Mouse (Mus musculus) cerebellum, postnatal 10 days (tissue): ENCODE measurements at regions not wholly inside any gene's neighbourhood (a gene's known extent, or its start where the extent isn't known, plus 50 kb on each side); places are given as distances from the start of the nearest gene placed in this dataset.

Source experiments
- DNase-seq, 2 experiments: peaks; one replicate each; pipeline ENCODE4 v3.0.0; 2021; ENCODE audit warnings: mixed read lengths in 2 of 2

DNA sequence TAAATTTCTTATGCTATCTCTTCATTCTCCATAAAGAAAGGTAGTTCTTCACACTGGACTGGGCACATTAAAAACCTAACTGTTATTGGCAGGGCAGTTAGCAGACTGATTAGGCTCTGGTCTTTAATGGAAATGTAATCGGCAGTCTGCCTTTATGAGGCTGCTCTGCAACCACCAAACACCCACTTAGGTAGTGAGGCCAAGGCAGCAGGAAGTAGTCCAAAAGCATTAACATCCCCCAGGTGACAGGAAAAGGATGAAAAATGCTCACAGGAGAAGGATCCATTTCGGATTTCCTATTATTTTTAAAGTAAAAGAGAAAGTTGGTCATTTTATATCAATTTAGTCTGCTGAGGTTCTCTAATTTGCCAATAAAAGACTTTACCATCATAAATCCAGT lies 528.9 kb upstream of the Dppa4 start:
- peak; percentile 58 to 59 for DNase-seq

DNA sequence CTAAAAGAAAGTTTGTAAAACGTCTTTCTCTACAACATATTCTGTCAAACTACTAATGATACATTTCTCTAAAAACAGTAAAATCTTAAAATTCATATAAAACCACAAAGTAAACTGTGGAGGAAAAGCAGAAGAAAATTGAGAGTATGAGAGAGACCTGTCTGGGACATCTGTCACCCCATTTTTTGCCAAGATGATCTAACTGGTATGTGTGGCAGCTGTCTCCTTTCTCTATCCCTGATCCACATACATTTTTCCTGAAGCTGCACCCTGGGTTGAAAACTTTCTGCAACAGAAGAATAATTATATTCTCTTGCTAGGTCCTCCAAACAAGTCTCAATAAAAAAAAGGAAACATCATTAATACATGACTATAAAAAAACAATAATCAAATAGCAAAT lies 525.2 kb upstream of the Dppa4 start:
- DNase-seq: peak; percentile 81 to 86

DNA sequence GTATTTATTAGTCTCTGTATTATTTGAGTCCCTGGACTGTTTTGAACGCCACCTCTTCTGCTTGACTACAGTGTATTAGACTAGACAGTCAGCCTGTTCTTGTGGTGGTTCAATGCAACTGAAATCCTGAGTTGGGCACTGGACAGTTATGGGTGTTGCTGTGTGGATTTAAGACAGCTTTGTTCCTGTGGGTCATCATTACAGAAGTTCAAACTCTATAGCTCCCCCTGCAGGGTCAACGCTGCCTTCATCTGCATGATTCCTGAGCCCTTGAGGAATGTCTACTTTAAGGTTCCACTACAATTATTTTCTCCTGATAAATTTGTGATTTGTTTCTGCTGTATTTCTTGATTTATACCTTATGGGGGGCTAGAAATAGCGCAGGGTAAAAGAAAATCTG lies 517.8 kb upstream of the Dppa4 start:
- DNase-seq: peak; percentile 65 to 78

DNA sequence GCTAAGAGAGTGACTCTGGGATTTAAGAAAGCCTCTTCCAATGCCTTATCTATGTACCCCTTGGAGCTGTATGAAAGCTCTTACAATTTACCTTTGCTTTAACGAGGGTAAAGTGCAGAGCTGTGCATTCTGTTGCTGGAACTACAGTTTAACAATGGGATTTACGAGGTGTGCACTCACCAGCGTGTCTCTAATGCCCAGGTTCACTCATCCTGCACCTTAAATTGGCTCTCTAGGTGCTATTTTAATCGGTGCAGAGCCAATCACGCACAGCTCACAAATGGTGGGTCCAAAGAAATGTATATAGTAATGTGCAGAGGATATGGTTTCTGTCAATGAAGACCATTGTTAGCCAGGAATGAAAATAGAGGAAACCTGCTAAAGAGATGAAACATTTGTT lies 495.0 kb upstream of the Dppa4 start:
- no peak for DNase-seq

DNA sequence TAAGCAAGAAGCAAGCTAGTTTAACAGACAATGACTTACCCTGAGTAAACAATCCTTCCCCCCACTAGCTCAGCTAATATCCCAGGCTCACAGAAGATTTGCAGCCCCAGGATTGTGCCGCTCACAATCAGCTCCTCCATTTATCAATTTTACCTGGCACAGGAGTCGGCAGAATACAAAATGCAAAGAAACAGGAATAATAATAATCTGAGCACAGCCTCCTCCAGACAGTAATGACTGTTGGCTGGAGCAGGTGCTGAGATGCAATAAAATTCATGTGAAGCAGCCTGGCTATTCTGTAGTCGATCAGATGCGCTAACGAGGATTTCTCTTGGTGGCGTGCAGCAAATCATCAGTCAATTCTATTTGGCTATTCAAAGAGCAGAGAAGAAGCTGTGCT lies 492.9 kb upstream of the Dppa4 start:
- no peak for DNase-seq

DNA sequence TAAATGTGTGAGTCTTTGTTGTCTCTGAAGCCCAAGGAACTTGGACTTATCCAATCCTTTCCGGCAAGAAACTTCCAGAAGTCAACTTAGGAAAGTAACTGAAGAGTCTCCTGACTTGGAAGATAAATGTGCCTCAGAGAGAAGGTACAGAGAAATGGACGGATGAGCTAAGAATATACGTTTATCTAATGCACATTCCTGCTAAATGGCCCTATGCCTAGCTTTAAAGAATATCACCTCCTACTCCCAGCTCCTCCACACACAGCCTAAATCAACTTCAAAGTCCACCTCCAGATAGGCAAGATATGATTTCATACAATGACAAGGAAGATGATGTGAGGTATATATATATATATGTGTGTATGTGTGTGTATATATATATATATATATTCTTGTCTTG lies 492.1 kb upstream of the Dppa4 start:
- no peak for DNase-seq

DNA sequence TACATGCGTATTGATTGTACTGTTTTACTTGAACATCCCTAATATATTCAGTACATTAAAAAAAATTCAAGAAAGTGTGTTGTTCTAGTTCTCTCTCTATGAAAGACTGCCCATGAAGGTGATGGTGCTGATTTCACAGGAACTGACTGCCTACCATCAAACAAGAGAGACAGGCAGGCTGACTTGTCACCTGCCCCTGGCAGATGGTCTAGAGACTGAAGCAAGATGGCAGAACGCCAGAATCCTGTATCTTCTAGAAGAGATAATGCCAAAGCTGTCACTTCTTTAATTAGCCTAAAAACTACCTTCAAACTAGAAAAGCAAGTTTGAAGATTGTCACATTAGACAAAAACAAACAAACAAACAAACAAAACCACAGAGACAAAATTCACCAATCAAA lies 484.7 kb upstream of the Dppa4 start:
- DNase-seq: peak; percentile 90 to 92

DNA sequence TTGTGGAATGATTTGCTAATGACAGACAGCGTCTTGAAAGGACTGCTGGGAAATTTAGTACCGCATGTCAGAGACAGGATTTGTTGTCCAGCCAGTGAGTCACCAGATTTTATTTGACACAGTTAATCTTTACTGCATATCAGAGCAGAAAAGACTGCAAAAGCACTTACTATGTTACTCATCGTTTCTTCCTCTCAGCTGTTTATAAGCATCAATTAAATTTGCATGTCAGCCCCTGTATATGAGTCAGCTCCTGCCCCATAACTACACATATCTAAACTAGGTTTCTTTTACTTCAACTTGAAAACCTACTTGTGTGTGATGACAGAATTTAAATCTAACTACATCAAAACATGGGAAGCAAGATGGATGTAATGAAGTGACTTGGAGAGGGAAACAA lies 440.4 kb upstream of the Dppa4 start:
- no peak for DNase-seq

DNA sequence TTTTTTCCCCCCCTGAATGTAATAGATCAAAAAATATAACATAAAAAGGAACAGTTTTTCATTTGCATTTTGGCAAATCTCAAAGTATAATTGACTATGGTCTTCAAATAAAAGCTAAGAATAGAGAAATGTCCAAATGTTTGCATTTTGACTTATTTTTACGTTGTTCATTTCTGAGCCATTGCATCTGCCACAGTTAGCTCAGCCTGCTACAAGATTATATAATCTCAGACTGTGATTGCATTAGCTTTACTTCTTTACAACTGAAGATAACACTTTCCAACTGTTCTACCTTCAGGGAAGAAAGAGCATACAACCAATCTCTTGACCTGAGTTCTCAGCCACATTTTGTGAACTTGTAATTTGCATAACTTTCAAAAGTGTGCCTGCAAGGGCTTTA lies 431.9 kb upstream of the Dppa4 start:
- DNase-seq: no peak

DNA sequence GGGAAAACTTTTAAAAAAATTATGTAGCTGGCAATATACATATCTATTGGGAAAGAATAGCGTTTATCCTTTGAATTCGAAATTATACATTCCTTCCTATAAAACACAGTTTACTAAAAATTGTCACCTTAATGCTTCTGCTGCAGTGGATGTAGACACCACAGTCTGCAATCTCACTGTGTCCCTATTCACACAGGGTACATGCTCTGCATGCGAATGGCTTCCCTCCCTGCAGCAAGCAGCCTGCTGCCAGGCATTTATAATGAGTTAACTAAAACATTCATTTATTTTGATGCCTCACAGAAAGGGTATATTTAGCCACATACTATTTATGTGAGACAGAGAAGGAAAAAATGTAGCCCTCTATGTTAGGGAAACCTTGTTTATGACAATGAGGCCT lies 423.7 kb upstream of the Dppa4 start:
- no peak for DNase-seq

DNA sequence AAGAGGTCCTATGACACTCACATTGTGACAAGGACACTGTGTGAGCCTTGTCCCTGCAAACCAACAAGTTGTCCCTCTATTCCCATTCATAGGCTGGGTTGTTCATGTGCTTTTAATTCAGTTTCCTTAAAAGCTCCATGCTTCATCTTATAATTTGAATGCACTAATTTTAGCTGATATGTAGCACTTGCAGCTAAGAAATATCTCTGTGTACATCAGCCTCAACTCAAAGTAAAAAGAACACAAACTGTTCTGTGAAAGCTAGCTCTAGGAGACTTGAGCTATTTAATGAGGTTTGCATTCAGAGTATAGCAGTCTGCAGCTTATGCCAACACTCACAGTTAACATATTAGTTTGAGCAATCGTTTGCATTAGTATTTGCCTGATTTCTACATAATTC lies 408.3 kb upstream of the Dppa4 start:
- DNase-seq: no peak

DNA sequence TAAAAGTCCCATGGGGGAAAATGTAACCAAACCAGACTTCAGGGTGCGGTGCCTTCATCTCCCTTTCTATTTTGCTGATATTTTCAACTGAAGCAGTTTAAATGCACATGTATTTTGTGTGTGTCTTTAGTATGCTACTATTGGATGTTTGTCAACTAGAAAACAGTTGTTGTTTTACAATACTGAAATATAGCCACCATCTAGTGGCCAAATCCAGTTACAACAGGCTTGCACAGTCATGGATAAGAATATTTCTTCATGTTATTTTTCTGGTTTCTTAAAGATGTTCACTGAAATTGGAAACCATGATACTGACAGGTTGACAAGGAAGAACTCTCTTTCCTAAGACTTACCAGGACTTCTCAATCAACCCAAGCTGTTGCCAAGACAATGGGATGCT lies 400.1 kb upstream of the Dppa4 start:
- peak; percentile 61 to 71 for DNase-seq

DNA sequence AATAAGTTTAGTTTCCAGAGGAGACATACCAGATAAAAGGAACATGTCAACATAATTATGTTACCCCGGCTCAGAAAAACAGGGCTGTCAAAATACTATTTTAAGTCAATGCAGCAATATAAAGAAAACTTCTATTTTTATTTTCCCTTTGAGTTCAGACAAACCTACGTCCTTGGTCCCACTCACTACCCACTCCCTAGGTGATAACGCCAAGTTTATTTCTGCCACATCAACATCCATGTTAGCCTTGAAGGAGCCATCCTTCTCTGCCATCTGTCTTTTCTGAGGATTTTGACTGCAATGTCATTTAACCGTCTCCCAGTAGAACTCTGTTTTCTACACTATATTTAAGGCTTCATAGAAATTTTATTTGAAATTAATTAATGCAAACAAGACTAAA lies 396.5 kb upstream of the Dppa4 start:
- no peak for DNase-seq

DNA sequence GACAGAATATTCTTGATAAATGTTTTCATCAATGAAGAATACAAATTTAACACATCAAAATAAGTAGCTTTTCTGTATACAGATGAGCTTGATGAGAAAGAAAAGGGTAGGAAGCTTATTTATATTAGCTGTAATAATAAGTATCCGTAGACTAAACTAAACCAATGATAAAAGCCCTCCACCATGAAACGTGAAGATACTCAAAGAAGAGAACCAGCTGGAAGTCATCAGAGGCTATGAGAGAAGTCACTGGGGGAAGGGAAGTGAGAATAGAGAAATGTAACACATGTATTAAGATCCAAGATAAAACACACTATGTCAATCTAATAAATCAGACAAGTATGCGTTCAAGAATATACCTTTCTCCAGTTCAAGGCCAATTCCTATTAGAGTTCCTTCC lies 382.7 kb upstream of the Dppa4 start:
- no peak for DNase-seq

DNA sequence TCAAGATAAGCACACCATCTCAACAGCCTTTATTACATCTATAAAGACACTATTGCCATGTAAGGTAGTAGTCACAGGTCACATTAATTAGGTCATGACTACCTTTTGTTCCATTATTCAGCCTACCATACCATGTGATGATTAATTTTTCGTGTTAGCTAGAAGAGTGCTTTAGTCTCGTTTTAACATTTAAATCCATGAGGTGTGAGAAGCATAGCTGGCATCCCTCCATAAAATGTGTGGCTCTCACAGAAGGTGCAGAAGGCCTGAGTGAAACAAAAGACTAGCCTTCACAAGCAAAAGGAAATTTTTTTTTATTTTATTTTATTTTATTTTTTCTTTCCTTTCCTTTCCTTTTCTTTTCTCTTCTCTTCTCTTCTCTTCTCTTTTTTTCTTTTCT lies 345.5 kb upstream of the Dppa4 start:
- DNase-seq: peak in 1 of 2 experiments; percentile 3
